Mouse (Mus musculus) lung, adult 2 months (tissue): ENCODE results near the gene Plscr3.

Experiments
- CTCF ChIP-seq: fragments of 200-500 bp; IDR thresholded peaks from 2 replicates; pipeline ENCODE4 v1.5.1; 2011; ENCODE audit warnings: mild to moderate bottlenecking, low read length, control low read depth; ENCODE audit not compliant: insufficient read depth
- POLR2A ChIP-seq: fragments of 200-500 bp; IDR thresholded peaks from 2 replicates; pipeline ENCODE4 v1.6.1; 2011; ENCODE audit warnings: low read depth, mild to moderate bottlenecking, control low read depth, low read length, borderline replicate concordance; ENCODE audit errors: extremely low read depth

DNA sequence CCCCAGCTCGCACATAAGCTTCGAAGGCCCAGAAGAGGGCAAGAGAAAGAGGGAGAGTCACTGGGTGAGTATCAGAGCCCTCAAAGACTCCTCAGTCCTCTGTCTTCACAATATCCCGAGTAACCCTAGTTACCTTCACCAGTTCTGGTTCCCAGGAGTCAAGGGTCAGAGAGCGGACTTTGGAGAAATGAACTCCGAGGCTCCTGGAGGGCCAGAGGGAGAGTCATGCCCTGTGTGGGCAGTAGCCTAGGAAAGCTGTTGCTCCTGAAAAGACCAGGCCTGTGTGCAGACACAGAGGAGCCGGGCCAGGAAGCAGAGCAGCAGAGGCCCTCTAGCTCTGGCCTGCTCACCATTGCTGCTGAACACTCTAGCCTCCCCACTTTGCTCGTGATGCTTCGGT is 38.5 kb downstream of the Plscr3 start:
- no peak for TF ChIP-seq CTCF
- TF ChIP-seq POLR2A = no peak
